Mouse (Mus musculus): ENCODE measurements around the gene Pdzrn4.

Pdzrn4 gene

GRCm38 (mm10) chr15:92746081-92746480 is 349.4 kb downstream of the Pdzrn4 start:
- no peak for DNase-seq

GRCm38 (mm10) chr15:92752167-92752566 is 355.5 kb downstream of the Pdzrn4 start:
- DNase-seq: peak; percentile 63

GRCm38 (mm10) chr15:92752578-92752977 is 355.9 kb downstream of the Pdzrn4 start:
- no peak for DNase-seq

GRCm38 (mm10) chr15:92757085-92757903 is 360.6 kb downstream of the Pdzrn4 start:
- DNase-seq: peak; percentile 34

- peak; percentile 19 for DNase-seq
Measured at GRCm38 (mm10) chr15:92759001-92759400, 362.3 kb downstream of the Pdzrn4 start.

- peak; percentile 5 for DNase-seq
Measured at GRCm38 (mm10) chr15:92763303-92763702, 366.6 kb downstream of the Pdzrn4 start.

GRCm38 (mm10) chr15:92769535-92769934 is 372.9 kb downstream of the Pdzrn4 start:
- DNase-seq: no peak

- DNase-seq: no peak
Measured at GRCm38 (mm10) chr15:92788036-92788435, 391.4 kb downstream of the Pdzrn4 start.

GRCm38 (mm10) chr15:92794275-92794674 is 397.6 kb downstream of the Pdzrn4 start:
- no peak for DNase-seq

- no peak for DNase-seq
Measured at GRCm38 (mm10) chr15:92805934-92806333, 409.3 kb downstream of the Pdzrn4 start.

GRCm38 (mm10) chr15:92806352-92806751 is 409.7 kb downstream of the Pdzrn4 start:
- DNase-seq: no peak
